Mouse (Mus musculus) lung, postnatal 0 days (tissue): ENCODE results near the gene Kpna2. TPM values are rescaled to one million over a fixed set of nuclear protein-coding genes. Genes with fewer than 3 reads are reported as not detected.

ENCODE experiments used
- ATAC-seq: fragments of 200-750 bp; cut with Nextera tagmentation; 2 replicates; pipeline ENCODE4 v1.8.0; 2017; ENCODE audit warnings: moderate library complexity
- DNase-seq: peaks from one replicate; pipeline ENCODE4 v3.0.0-alpha.2; 2016; ENCODE audit warnings: low spot score
- H3K27ac ChIP-seq: fragments of 300-500 bp; sonication (generic); 2 replicates; pipeline ENCODE4 v1.5.1; 2014; ENCODE audit warnings: antibody characterized with exemption, mild to moderate bottlenecking, low read length, mixed read lengths
- H3K27me3 ChIP-seq: fragments of 300-500 bp; sonication (generic); replicated peaks from 2 replicates; pipeline ENCODE4 v1.6.1; 2014; ENCODE audit warnings: low read length, mixed read lengths; ENCODE audit not compliant: insufficient read depth
- H3K36me3 ChIP-seq: fragments of 300-500 bp; sonication (generic); 2 replicates; pipeline ENCODE4 v1.6.1; 2014; ENCODE audit warnings: low read length, mixed read lengths; ENCODE audit not compliant: insufficient read depth
- H3K4me1 ChIP-seq: fragments of 300-500 bp; sonication (generic); 2 replicates; pipeline ENCODE4 v1.6.1; 2014; ENCODE audit warnings: antibody characterized with exemption, low read depth, low read length, mixed read lengths; ENCODE audit not compliant: insufficient read depth
- H3K4me2 ChIP-seq: fragments of 300-500 bp; sonication (generic); replicated peaks from 2 replicates; pipeline ENCODE4 v1.6.1; 2014; ENCODE audit warnings: low read depth, mild to moderate bottlenecking, low read length, moderate library complexity, mixed read lengths
- H3K4me3 ChIP-seq: fragments of 300-500 bp; sonication (generic); 2 replicates; pipeline ENCODE4 v1.5.1; 2014; ENCODE audit warnings: low read depth, low read length
- H3K9ac ChIP-seq: fragments of 300-500 bp; sonication (generic); replicated peaks from 2 replicates; pipeline ENCODE4 v1.6.1; 2014; ENCODE audit warnings: low read depth, mild to moderate bottlenecking
- H3K9me3 ChIP-seq: fragments of 300-500 bp; sonication (generic); 2 replicates; pipeline ENCODE4 v1.6.1; 2016; ENCODE audit warnings: low read length, mixed read lengths
- CTCF ChIP-seq: IDR thresholded peaks from 2 replicates; pipeline ENCODE4 v1.5.1; 2016; ENCODE audit warnings: antibody characterized with exemption, mild to moderate bottlenecking
- EP300 ChIP-seq: IDR thresholded peaks from 2 replicates; pipeline ENCODE4 v1.6.1; 2016; ENCODE audit warnings: antibody characterized with exemption, mild to moderate bottlenecking, control low read depth
- WGBS: fragments of 180-500 bp; shearing (Covaris S2); extraction: QIAGEN DNeasy Blood & Tissue Kit; methylation state at CpG from one replicate; pipeline ENCODE4 v1.1.7; 2014; 5-methylcytosine and 5-hydroxymethylcytosine counted together
- polyA plus RNA-seq: library from polyadenylated mRNA; unstranded; fragments of >200 nt; fragmentation: Nextera tagmentation; extraction: Ambion mirVana; gene quantifications from 2 replicates; pipeline ENCODE4 v1.2.1, GENCODE M21; 2015

Gene Kpna2
- polyA plus RNA-seq, 1 experiment from 2014 or later, result 83.6 TPM

GRCm38 (mm10) chr11:107039417-107039816 lies 40.1 kb upstream of the Kpna2 start:
- Histone ChIP-seq H3K27ac (no peak overlapping the region), H3K4me1 (no peaks in the 10 kb centered on the region), H3K4me3 (no peak overlapping the region), H3K36me3 (peaks cover 32% of the 10 kb centered on the region), H3K9me3 (no peaks in the 10 kb centered on the region), H3K9ac (no peak overlapping the region), H3K4me2 (no peak overlapping the region), H3K27me3 (no peaks in the 10 kb centered on the region)
- WGBS, result 88% methylated on average over 5 of the region's 5 CpGs
- no peak for ATAC-seq
- no peak for DNase-seq
- TF ChIP-seq CTCF (no peak), EP300 (no peak)

- no peaks in the 10 kb centered on the region for H3K9me3 ChIP-seq
- H3K36me3 ChIP-seq, result peaks cover 9% of the 10 kb centered on the region; the same call in 1 of the 2 replicates
- DNase-seq (no peak), ATAC-seq (no peak)
- H3K27ac ChIP-seq, result no peak overlapping the region
- no peak overlapping the region for H3K4me3 ChIP-seq
- H3K4me1 ChIP-seq, result no peaks in the 10 kb centered on the region
- no peaks in the 10 kb centered on the region for H3K27me3 ChIP-seq
- TF ChIP-seq EP300 (no peak), CTCF (no peak)
- no peak overlapping the region for H3K4me2 ChIP-seq
- 77% methylated on average over 10 of the region's 10 CpGs for WGBS
- H3K9ac ChIP-seq, result no peak overlapping the region
Observed at GRCm38 (mm10) chr11:107034085-107034810, 34.9 kb upstream of the Kpna2 start.

- H3K27ac ChIP-seq, result no peak overlapping the region
- ATAC-seq (no peak), DNase-seq (no peak)
- H3K4me2 ChIP-seq, result no peak overlapping the region
- H3K36me3 ChIP-seq, result no peaks in the 10 kb centered on the region; the same call in 1 of the 2 replicates
- no peak overlapping the region for H3K4me3 ChIP-seq
- no peaks in the 10 kb centered on the region for H3K27me3 ChIP-seq
- H3K4me1 ChIP-seq, result peaks cover 7% of the 10 kb centered on the region
- TF ChIP-seq CTCF (no peak), EP300 (no peak)
- no peak overlapping the region for H3K9ac ChIP-seq
- 51% methylated on average over 7 of the region's 7 CpGs for WGBS
- H3K9me3 ChIP-seq, result no peaks in the 10 kb centered on the region
Observed at GRCm38 (mm10) chr11:107031635-107032034, 32.3 kb upstream of the Kpna2 start.

- H3K4me3 ChIP-seq, result no peak overlapping the region
- H3K4me2 ChIP-seq, result no peak overlapping the region
- no peak overlapping the region for H3K27ac ChIP-seq
- H3K9me3 ChIP-seq, result no peaks in the 10 kb centered on the region
- DNase-seq, result no peak
- TF ChIP-seq CTCF (no peak), EP300 (no peak)
- no peak for ATAC-seq
- H3K27me3 ChIP-seq, result no peaks in the 10 kb centered on the region
- H3K9ac ChIP-seq, result no peak overlapping the region
- WGBS, result 43% methylated on average over 19 of the region's 19 CpGs
- H3K4me1 ChIP-seq, result peaks cover 12% of the 10 kb centered on the region
- H3K36me3 ChIP-seq, result no peaks in the 10 kb centered on the region
Observed at GRCm38 (mm10) chr11:107029536-107029935, 30.2 kb upstream of the Kpna2 start.

GRCm38 (mm10) chr11:107028754-107029153 lies 29.4 kb upstream of the Kpna2 start:
- peak; percentile 11 for DNase-seq
- Histone ChIP-seq H3K9me3 (no peaks in the 10 kb centered on the region), H3K27ac (peak overlapping the region; percentile 94; the same call in 1 of the 2 replicates)

GRCm38 (mm10) chr11:107028275-107028618 lies 28.9 kb upstream of the Kpna2 start:
- DNase-seq (no peak), ATAC-seq (no peak)
- H3K27ac ChIP-seq, result peak overlapping the region; percentile 94
- peak overlapping the region; percentile 88 for H3K4me2 ChIP-seq
- WGBS, result 1% methylated on average over 29 of the region's 29 CpGs
- peak overlapping the region; percentile 53 for H3K4me3 ChIP-seq
- H3K27me3 ChIP-seq, result no peaks in the 10 kb centered on the region
- peaks cover 12% of the 10 kb centered on the region for H3K4me1 ChIP-seq
- no peaks in the 10 kb centered on the region for H3K9me3 ChIP-seq
- H3K36me3 ChIP-seq, result no peaks in the 10 kb centered on the region
- H3K9ac ChIP-seq, result peak overlapping the region; percentile 57
- TF ChIP-seq CTCF, result no peak
- no peak for TF ChIP-seq EP300

More at GRCm38 (mm10) chr11:107028754-107029153, 29.4 kb upstream of the Kpna2 start:
- TF ChIP-seq CTCF (no peak), EP300 (no peak)
- Histone ChIP-seq H3K4me1 (peaks cover 12% of the 10 kb centered on the region), H3K9ac (no peak overlapping the region), H3K4me3 (peak overlapping the region; percentile 53; the same call in 1 of the 2 replicates), H3K4me2 (peak overlapping the region; percentile 88), H3K36me3 (no peaks in the 10 kb centered on the region), H3K27me3 (no peaks in the 10 kb centered on the region)
- no peak for ATAC-seq
- WGBS, result 57% methylated on average over 6 of the region's 6 CpGs
